Mouse (Mus musculus) v-Abl transformed pro-B cells (cell line): ENCODE measurements around the gene Pcgf6.

Experiments used
- in situ Hi-C, 2 experiments: fragments of 400-800 bp; cut with MboI; formaldehyde crosslinking; loops; one replicate each; pipeline ENCODE4 v1.15.1; 2025; ENCODE audit not compliant: unreplicated experiment in 2 of 2

The Pcgf6 gene

DNA sequence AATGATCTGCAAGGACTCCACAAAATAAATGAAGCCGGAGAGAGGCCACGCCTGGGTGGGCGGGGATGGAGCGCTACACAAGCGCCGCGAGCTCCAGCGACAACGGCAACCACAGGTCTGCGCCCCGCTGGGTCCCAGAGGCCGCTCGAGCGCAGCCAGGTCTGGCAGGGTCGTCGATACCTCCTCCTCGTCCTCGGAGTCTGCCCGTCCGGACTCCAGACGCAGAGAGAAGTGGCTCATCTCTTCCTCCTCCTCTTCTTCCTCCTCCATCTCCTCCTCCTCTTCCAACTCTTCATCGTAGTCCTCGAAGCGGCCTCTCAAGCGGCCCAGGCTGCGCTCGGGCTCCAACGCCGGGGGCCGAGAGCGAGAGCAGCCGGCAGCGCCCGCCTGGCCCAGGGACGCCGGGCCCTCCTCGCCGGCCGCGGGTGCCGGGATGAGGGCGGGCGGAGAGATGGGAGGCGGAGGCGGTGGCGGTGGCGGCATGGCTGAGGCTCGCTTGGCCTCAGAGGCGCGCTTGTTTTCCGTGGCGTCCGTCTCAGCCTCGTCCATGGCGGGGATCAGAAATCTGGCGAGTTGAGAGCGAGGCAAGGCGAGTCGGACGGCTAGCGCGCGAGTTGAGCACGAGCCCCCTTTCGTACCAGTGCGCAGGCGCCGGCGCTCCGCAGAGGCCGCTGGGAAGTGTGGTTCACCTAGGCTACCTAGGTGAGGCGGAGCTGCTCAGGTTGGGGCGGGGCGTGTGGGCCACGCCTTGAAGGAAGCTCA is at the start of gene Pcgf6:
Gene Pcgf6, minus strand, starts transcription at position 636 of the 762 bp plus-strand sequence.
- in situ Hi-C loops: no loop called here

DNA sequence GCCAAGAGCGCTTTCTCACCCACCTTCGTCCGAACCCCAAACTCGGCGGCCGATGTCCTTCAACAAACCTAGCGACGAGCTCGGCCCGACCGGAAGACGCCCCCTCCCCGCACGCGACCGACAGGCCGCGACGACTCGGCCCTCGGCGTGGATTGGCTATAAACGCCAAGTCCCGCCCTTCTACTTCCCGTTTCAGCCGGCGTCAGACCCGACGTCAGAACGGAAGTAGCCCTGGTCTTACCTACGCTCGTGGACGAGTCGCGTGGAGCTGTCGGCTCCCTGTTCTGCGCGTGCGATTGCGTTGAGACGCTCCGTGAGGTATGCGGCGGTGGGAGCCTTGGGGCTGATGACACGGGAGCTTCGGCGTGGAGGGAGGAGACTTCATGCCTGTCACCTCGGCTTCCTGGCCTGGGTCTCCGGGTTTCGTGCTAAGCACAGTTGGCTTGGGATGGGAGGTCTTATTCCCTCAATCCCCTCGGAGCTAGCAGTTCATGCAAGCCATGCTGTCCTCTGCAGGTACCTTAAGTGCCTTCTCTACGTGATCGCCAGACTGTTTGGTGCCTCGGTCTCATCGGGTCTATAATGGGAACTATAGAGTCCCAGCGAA is 39.9 kb upstream of the Pcgf6 start, which contains the start of the genes Usmg5 and Pdcd11:
Gene Usmg5, minus strand, starts transcription at position 98 of the 607 bp plus-strand sequence.
Gene Pdcd11, plus strand, starts transcription at position 219 of the 607 bp plus-strand sequence.
- in situ Hi-C loops: no loop called here

DNA sequence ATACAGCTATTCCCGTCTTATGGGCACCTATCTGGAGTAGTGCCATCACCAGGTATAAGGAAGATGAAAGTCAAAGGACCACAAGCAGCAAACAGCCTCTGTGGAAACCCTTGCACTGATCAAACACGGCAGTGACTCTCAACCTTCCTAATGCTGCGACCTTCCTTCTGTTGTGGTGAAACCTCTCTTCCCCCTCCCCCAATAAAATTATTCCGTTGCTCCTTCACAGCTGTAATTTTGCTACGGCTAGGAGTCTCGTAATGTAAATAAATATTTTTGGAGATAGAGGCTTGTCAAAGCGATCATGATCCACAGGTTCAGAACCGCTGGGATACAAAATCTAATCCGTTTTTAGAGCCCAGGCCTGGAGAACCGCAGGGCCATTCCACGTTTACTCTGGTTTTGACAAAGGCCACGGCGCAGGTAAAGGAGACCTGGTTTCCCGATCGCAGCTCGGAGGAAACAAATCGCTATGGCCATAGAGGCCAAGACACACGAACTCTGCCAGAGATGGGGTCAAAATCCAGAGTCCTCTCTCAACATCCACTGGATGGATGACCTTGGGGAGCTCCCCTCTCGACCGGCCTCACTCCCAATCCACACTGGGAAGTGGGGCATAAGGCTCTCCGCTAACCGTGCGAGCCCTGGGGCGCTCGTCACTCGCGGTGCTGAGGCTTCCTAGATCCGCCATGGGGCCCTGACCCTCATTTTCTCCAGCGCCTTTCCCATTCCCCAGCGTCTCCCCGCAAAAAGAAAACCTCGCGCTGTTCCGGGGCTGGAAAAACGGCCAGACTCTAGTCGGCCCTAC is 39.2 kb upstream of the Pcgf6 start:
- in situ Hi-C loops: no loop called here

DNA sequence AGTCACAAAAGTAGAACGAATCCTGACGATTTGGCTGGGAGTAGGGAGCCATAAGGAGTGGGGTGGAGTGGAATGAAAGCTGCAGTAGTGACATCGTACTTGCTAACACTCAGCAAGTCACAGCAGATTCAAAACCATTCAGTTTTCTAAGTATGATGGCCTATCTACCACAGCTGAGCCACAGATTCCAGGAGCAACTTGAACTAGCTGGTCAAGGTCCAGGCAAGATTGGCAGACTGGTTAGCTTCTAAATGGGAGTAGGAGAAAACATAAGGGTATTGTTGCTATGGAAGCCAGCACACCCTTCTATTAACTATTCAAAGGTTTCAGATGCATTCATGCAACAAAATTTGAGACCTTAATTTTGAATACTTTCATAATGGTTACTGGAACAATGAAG is 37.5 kb upstream of the Pcgf6 start:
- in situ Hi-C loops: no loop called here

DNA sequence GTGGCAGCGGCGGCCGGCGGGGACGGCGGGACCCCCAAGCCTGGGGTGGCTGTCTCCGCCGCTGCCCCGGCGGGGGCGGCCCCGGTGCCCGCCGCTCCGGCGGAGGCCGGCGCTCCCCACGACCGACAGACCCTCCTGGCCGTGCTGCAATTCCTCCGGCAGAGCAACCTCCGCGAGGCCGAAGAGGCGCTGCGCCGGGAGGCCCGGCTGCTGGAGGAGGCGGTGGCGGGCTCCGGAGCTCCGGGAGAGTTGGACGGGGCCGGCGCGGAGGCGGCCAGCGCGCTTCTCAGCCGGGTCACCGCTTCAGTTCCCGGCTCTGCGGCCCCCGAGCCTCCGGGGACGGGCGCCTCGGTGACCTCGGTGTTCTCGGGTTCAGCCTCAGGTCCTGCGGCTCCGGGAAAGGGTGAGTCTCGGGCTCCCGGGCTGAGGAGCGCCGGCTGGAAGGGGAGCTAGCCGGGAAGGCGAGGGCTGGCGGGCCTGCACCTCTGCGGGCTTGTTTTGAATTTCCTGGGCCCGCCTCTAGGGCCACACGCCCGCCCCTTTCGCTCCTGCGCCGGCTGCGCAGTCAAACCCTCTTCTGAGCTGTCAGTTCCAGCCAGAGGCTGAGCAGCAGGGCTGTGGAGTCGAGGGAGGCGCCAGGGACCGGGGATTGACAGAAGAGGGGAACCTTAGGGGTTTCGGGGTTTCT is 17.4 kb upstream of the Pcgf6 start:
- in situ Hi-C loops: no loop called here

DNA sequence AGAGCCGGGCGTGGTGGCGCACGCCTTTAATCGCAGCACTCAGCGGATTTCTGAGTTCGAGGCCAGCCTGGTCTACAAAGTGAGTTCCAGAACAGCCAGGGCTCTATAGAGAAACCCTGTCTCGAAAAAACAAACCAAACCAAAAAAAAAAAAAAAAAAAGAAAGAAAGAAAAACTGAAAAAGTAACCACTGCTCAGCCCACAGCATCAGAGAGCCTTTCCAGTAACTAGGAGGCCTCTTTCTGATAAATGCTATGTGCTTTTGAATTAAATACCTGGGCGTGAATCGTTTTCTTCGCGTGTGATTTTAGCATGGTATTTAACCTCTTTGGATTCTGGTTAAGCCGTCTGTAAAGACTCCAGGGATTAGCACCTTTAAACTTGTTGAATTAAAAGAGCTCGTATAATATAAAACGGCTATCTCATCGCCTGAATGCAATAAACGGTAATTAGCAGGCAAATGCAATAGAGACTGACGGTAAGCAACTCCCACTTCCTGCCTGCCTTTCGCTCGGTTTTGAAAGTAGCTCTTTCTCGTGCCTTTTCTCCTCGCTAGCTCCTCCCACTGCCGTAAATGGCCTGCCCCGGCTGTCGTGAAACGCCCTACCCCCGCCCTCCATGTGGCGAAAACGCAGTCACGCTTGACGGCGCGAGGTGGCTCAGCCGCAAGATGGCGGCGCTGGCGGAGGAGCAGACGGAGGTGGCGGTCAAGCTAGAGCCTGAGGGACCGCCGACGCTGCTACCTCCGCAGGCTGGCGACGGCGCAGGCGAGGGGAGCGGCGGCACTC is 16.6 kb upstream of the Pcgf6 start, which contains the start of gene Taf5:
Gene Taf5, plus strand, starts transcription at position 651 of the 787 bp plus-strand sequence.
- in situ Hi-C loops: no loop called here

DNA sequence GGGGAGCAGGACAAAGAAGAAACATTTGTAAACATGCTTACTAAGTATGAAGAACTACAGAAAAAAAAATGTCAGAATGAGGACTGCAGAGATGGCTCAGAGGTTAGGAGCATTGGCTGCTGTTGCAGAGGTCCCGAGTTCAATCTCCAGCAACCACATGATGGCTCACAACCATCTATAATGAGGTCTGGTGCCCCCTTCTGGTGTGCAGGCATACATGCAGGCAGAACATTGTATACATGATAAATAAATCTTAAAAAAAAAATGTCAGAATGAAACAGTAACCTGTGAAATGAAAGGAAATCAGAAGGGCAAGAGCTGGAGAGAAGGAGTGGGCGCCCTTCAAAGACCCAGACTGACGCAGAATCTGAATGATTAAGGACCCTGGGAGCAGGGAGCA is 15.2 kb upstream of the Pcgf6 start:
- in situ Hi-C loops: no loop called here

DNA sequence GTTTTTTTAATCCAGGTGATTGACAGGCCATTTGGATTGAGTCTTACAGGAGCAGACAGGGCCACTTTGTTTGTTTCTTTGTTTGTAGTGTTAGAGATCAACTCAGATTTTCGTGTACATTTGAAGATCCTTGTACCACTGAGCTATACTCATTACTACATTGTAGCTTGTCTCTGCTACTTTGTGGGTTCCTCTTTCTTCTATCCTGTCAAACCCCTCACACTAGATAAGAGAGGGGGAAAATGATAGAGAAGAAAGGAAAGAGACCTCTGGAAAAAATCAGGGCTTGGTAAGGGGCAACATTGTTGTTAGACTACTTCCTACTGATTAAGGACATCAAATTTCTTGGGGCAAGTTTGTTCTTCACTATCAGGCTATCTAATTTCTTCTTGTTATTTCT is 7.0 kb upstream of the Pcgf6 start:
- in situ Hi-C loops: no loop called here

DNA sequence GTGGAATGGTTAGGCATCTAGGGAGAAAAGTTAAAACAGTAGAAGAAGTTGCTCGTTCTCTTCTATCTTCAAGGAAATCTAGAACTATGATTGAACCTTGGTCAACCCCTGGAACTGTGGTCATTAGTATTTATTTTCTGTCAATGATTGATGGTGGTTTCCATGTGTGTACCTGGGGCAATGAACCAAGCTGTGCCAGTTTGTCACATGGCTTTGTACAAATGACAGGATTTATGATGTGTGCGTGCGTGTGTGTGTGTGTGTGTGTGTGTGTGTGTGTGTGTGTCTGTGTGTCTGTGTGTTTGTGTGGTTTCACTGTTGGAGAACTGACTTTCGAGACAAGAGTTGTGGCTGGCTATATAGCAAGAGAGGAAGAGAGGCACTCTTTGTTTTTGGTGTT is 2.8 kb upstream of the Pcgf6 start:
- in situ Hi-C loops: no loop called here

DNA sequence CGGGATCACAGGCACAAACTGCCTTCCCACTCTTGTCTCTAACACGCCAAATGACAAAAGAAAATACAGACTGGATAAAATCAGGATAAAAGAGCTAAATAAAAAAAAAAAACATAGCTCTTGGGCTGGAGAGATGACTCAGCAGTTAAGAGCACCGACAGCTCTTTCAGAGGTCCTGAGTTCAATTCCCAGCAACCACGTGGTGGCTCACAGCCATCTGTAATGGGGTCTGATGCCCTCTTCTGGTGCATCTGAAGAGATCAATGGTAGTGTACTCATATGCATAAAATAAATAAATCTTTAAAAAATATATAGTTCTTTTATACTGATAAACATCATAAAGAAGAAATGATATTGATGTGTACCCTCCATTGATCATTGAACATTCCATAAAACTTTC is 2.2 kb upstream of the Pcgf6 start:
- in situ Hi-C loops: no loop called here

DNA sequence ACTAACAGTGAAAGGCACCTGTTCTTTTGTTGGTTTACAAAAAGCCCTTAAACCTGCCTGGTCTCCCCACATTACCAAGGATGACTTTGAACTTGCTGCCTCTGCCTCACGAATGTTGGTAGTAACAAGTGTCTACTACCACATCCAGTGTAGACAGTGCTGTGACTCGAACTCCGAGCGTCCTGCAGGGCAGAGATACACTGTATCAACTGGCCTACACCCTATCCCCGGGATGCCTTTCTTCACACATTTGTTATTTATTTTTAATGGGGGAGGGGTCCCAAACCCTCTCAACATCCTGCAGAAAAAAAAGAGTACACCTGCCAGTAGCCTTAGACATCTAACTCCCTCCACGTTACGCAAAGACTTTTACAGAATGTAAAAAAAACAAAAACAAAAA is 866 bp downstream of the Pcgf6 start:
- in situ Hi-C loops: no loop called here

DNA sequence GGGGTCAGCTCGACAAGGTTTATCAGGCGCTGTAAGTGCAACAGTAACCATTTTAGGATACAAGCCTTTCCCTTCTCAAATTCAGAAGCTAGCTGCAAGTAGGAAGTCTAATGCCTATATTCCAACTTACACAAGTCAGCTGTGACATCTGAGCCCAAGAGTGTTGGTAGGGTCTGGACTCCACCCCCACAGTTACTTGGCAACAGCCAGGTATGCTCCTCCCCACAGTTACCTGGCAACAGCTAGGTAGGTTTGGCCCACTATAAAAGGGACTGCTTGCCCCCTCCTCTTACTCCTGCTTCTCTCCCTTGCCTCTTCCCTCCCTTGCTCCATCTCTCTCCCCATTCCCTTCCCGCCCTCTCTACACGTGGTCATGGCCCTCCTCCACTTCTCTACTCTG is 1.6 kb downstream of the Pcgf6 start:
- in situ Hi-C loops: no loop called here

DNA sequence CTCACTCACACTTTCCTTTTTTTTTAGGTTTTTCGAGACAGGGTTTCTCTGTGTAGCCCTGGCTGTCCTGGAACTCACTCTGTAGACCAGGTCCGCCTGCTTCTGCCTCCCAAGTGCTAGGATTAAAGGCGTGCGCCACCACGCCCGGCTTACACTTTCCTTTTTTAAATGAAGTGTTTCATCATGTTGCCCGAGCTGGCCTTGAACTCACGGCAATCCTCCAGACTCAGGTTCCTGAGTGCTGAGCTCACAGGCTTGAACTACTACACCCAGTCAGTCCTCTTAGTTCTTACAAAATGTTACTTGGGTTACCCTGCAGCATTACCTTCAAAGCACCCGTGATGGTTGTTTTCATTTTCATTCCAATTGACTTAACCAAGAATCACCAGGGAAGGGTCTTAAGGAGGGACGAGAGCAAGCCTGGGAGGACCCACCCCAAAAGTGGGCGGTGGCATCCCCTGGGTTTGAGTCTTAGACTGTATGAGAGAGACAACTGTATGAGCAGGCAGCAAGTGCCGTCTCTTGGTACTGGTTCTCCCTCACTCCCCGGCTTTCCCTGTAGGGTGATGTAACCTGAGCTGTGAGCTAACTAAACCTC is 3.4 kb downstream of the Pcgf6 start:
- in situ Hi-C loops: no loop called here

DNA sequence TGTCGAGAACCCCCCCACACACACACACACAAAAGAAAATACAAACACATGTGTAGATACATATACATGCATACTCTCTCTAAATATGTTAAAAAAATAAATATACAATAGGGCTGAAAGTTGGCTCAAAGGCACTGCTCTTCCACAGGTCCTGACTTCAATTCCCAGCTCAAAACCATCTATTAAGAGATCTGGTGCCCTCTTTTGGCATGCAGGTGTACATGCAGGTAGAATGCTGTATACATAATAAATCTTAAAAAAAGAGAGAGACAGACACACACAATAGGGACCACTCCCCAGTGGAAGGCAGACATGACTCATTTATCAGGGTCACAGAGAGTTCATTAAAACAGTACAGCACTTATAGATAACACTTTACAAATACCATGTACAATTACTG is 4.4 kb downstream of the Pcgf6 start:
- in situ Hi-C loops: no loop called here

DNA sequence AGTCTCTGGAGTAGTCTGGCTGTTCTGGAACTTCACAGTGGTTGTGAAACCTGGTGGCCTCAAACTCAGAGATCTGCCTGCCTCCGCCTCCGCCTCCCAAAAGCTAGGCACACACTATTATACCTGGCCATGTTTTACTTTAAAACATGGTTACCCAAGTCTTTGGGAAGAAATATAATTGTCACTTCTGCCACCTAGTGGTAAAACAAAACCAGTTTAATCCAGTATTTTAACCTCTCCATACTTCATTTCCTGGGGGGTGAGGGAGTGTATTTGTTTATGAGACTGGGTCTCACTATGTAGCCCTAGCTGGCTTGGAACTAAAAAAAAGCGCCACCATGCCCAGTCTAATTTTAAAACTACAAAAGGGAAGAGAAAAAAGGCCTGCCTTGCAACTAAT is 7.1 kb downstream of the Pcgf6 start:
- in situ Hi-C loops: loop anchor here in 1 of 2 experiments (5.0 kb wide), 2 partner anchors 166 to 281 kb away; partner anchors contain the start of gene Cnnm2

DNA sequence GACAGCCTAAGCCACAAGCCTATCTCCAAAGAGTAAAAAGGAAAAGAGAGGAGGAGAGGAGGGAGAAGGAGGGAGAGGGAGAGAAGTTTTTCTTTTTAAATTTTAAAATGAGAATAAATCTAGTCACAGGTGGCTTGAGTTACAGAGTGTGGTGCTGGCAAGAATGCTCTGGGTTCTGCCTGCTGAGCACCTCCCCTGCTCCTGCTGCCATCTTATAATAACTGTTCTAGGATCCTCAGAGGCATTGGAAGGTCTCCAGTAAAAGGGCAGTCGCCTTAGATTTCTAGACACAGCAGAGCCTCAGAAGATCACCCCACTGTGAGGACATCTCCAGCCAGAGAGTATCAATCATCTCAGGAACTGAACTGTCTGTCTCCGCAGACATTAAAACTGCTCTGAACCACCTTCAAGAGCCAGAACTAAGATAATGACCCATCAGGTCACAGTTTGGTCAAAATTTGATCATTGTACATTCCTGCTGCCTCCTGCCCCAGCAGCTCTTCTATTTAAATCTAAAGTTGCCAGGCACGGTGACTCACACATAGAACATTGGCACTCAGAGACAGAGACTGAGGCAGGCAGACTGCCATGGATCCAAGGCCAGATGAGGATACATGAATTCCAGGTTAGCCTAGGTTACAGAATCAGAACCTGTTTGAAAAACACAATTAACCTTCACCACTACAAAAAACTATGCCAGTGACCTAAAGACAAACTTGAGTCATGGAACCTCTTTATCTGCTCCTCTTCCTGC is 9.8 kb downstream of the Pcgf6 start:
- in situ Hi-C loops: loop anchor here in 1 of 2 experiments (5.0 kb wide), 2 partner anchors 164 to 279 kb away; partner anchors contain the start of gene Cnnm2

DNA sequence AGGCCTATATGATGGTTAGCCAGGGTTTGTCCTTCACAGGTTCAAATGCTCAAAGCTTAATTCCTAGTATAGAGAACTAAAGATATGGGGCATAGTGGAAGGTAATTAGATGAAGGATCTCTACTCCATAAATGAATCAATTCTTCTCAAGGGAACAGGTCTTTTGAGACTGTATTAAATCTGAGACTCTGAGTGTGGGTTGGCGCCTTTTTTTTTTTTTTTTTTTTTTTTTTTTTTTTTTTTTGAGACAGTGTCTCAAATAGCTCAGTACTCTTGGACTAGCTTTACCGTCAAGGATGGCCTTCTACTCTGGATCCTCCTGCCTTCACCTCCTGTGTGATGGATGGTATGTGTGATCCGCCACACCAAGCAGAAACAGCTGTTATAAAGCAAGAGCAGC is 14.1 kb downstream of the Pcgf6 start:
- in situ Hi-C loops: no loop called here

DNA sequence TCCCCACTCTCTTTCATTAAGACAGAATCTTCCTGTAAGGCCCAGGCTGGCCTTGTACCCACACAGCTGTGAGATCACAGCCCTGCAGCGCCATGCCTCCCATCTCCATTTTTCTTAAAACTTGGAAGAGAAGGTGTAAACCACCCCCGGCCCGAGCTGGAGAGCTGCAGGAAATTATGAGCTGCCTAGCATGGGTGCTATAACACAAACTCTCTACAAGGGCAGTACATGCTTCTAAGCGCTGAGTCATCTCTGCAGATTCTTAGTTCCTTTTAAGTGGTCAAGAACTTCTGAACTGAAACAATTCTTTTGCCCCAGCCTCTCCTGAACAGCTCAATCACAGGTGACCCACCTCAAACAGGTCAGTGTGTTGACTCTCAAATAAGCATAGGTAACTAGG is 15.8 kb downstream of the Pcgf6 start:
- in situ Hi-C loops: no loop called here

DNA sequence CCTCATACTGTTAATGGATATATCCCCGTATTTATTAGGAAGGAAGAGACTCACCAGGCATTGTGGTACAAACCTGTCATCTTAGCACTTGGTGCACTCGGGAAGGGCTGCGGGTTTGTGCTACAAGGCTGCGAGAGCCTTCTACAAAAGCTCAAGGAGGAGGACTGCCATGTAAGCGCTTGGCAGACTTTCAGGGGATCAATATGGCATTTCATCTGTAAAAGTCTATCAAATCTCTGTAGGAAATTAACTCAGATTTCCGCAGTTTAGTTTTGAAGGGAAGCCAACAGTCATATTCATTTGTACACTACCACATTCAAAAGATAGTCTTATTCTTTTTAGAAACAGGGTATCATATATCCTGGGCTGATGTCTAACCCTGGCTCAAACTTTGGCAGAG is 18.9 kb downstream of the Pcgf6 start:
- in situ Hi-C loops: no loop called here
